Mouse (Mus musculus): ENCODE measurements at regions not wholly inside any gene's neighbourhood (a gene's known extent, or its start where the extent isn't known, plus 50 kb on each side); places are given as distances from the start of the nearest gene placed in this dataset.

DNA sequence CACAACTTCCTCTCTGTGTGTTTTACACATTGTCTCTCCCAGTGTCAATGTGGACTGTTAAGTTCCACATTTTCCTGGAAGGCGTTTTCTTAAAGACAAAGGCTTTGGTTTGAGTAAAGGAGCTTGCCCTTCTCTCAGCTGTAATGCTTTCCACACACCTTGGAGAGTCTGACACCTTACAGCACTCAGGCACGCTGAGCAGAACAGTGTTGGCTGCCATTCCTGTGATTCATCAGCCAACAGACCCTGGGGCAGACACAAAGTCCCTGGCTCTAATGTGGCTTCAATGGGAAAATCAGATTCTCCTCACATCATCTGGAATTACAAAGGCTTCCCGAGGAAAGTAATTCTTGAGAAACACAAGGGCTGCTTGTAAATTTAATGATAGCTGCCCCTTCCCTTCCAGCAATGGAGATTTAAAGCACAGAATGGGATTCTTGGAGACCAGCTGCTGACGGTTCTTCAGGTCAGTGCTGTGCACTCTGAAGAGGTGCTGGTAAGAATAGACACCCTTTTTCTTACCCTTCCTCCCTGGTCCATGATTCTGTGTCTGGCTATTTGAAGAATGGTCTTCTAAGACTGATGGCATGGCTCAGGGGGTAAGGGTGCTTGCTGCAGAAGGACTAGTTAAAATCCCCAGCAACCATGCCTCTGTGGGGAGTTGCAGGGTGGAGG lies 468.4 kb upstream of the Nr2f2 start:
- DNase-seq (ENCODE audit: low read depth), result peak; percentile 27

DNA sequence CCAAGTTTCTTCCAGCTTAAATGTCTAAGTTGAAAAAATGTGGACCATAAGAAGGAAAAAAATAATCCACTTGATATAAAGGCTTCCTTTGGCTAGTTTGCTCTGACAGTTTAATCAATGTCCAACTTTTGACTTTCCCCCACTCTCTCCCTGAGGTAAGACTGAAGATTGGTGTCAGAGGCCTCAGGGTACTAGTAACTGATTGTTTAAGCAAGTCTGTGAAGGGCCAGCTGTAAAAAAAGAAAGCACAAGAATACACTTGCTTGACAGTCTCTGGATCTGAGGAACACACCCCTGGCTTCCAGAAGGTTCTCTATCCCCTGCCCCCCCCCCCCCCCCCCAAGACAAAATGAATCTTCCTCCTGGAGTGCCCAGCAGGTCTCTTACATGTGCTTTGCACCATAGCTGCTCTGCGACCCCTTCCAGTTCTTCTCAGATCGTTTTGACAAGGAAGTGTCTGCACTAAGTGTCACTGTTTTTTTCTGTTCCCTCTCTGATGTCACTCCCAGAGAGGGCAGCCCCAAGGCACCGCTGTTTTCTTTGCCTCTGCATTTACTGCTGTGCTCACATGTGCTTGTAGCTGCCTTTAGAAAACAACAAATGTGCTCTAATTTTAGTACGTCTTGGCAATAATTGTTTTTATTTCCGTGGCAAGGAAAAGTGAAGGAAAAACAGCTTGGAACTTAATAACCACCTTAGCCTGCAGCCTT lies 462.1 kb upstream of the Nr2f2 start:
- DNase-seq (ENCODE audit: low read depth), result no peak

DNA sequence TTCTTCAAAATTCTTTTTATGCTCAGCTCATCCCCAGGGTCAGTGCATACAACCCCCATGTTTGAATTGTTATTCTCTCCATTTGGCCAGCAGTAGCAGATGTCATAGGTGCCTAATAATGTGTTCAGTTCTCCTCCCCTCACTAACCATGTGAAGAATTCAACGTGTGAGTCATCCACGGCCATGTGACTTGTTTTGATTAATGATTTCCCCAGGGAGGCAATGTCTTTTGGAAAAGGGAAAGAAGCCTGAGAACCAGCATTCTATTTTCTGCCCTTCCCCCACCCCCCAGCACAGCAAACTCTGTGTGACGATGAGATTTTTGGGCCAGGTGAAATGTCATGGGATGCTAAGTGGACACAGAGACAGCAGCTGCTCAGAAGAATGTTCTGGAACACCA lies 459.5 kb upstream of the Nr2f2 start:
- DNase-seq (ENCODE audit: low read depth), result no peak

DNA sequence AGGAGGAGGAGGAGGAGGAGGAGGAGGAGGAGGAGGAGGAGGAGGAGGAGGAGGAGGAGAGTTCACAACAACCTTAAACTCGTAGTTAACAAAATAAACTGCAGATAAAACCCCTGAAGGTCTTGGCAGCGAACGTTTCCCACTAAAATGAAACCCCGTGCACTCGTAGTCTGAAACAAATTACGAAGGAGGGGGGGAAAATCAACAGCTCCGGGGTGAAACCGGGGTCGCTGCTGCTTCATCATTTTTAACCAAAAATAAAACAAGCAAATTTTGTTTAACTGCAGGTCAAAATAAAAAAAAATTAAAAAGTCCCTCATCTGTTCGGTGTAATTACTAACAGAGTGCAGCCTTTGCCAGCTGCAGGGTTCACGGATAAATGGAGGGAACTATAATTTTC lies 456.5 kb upstream of the Nr2f2 start:
- DNase-seq (ENCODE audit: low read depth), result no peak

DNA sequence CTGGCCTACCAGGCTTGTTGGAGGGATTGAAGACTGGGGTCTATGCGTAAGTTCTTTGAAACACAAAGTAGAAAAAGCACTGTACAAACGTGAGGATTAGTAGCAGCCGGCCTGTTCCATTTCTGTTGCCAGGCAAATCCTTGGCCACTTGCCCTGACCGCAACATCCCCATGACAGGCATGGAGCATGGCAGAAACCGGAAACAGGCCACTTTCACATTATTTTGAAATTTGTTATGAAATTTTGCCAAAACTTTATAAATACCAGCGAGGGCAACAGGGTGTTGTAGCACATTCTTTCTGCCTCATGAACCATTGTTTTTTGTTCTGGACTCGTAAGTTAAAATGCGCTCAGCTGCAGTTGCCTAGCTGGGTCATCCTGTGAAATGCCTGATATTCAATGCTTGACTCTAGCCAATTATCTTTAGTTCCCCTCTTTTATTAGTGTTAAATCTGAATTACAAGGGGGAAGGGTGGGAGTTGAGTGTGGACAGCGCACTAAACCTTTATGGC lies 455.8 kb upstream of the Nr2f2 start:
- no peak for DNase-seq (ENCODE audit: low read depth)

DNA sequence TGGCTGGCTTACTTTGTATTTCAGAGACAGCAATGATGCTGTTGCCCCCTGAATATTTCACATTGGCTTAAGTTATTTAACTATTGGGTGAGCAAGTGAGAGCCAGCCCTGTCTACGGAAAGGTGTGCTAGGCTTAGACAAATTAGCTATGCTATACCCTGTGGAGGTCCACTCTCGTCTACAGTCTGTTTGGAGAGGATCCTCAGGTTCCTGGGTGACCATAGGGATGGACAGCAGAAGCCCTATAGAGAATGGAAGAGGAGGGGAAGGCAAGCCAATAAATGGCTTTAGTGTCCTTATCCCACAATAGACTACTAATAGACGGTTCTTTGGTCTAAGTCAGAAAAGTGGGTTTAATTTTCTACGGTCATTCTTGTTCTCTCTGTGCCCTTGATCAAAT lies 455.3 kb upstream of the Nr2f2 start:
- no peak for DNase-seq (ENCODE audit: low read depth)

DNA sequence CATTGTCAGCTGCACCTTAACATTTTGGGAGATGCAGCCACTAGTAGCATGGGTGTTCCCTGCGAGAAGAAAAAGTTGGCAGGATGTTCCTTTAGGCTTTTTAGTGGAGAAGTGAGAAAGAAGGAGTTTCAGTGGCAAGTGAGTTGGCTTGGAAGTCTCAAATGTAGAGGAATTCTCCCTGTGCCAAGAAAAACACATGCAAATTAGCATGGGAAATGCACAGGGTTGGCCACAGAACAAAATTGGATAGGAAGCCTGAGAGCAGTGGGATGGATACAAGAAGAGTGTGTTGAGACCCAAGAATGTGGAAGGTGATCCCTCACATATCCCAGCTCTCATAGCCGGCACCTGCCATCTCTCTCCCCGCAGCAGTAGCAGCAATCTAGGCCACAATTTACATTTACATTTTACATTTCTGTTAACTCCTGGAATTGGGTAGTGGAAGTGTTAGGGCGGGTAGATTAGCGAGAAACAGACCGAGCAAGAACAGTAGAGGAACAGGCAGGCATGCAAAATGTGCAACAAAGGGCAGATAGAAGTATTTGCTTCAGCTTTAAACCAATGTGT lies 450.9 kb upstream of the Nr2f2 start:
- no peak for DNase-seq (ENCODE audit: low read depth)

DNA sequence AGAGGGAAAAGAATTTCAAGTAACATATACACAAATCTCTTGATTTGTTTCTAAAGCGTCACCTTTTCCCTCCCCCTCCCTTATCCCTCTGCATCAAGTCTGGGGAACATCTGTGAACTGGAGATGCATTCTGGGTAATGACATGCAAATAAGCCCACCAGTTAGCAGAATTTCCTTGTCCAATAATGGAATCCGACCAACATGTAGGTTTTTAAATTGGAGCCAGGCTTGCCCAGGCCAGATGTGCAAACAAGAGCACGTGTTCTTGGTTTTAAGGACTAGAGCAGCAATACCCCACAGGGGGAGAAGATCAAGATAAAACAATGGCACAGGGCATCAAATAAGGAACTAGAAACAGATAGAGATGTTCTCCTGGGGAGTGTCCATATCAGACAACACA lies 447.9 kb upstream of the Nr2f2 start:
- no peak for DNase-seq (ENCODE audit: low read depth)

DNA sequence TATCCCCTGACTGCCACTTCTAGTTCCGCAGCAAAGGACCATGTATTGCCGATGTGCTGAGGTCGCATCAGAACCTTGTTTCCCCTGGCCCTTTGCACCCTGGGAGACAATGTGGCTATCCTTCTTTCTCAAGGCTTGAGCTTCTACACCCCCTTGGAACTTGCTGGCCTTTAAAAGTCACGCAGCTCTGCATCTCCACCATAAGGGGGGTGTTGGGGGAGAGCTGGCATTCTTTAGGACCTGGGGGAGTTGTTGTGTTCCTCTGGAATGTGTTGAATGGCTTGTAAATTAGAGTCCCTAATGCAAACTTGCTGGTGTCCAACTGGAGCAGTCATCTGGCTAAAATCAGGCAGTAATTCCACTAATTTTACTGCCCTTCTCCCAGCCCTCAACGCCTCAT lies 446.6 kb upstream of the Nr2f2 start:
- no peak for DNase-seq (ENCODE audit: low read depth)

DNA sequence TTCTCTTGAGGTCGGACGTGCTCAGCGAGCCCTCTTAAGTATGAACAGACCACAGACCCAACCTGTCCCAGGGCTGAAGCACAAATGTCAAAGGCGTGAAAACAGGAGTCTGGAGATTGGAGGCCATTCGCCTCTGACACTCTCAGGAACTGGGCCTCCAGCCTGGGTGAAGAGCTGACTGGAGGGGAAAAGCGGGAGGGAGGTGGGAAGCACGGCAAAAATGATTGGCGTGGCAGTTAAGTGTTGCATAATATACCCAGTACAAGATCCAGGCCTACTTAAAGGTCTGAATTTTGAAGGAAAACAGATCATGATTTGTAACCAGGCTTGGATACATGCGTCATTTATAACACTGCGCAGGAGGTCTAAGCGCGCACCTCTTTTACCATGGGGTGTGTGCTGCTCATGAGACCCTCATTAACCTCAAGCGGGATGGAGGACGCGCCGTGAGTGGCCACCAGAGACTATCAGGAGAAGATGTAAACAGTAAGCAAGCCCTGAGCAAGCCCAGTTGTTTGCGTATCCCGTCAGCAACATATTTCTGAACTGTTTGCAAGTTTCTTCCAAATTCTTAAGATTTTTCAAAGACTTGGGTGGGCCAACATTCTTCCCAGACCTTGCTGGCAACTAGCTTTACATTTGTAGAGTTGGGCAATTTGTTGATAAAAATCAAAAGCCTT lies 444.0 kb upstream of the Nr2f2 start:
- no peak for DNase-seq (ENCODE audit: low read depth)

DNA sequence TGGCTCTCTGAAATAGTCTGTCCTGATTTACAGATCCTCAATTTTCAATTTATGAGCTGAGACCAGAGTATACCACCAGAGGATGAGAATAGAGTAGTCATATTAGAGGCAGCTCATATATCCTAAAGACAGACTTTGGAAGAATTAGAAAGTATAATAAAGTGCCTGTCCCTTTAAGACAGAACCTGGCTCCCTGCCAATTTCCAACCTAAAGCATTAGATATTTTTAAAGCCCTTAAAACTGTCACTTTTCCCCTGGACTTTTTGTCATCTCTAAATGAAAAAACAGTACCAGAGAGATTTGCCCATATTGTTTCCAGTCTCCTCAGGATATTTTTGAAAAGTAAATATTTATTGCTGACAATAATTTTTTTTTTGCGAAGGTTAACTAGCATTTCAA lies 437.7 kb upstream of the Nr2f2 start:
- DNase-seq (ENCODE audit: low read depth), result no peak

DNA sequence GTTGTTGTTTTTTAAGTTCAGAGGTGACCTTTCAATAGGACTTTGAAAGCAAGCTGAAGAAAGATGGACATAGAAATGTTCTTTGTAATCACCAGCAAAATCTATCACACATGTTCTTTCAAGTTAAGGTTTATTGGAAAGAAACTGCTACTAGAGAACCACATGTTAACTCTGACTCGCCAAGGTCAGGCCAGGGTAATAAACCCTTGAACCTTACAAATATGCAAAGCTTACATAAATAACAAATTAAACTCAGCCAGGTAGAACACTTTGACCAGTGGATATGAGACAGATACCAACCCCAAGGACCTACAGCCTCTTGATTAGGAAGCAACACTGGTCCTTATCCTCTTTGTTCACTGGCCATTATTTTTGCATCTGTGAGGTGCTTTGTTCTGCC lies 433.4 kb upstream of the Nr2f2 start:
- DNase-seq (ENCODE audit: low read depth), result no peak

DNA sequence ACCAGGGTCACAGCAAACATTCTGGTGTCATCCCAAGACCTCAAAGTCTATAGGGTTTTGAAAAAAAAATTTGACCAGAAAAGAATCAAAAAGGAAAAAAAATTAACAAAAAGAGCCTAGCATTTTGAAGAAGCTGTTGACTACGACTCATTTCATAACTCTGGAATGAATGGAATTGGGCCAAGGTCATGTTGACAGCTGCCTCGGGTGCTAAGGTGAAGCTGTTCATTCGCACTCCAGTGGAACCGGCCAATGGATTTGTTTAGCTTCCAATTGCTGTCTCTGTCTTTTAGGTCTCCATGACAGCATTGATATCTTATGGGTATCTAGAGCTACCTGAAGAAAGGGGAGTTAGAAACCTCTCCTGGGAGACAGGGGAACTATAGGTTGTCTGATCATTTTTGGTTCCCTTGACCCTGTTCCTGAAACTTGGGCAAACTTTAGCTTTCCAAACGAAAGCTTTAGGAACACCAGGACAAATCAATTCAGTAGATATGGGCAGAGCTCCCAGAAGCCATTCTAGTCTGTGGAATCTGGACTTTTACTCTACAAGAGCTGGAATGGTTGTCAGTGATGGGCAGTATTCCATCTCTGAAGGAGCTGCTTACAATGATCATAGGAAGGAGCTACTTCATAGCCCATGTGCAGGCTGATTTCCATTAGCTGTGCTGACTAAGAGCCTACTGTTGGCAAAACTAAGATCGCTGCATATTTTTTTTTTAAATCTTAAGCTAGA lies 432.7 kb upstream of the Nr2f2 start:
- no peak for DNase-seq (ENCODE audit: low read depth)

DNA sequence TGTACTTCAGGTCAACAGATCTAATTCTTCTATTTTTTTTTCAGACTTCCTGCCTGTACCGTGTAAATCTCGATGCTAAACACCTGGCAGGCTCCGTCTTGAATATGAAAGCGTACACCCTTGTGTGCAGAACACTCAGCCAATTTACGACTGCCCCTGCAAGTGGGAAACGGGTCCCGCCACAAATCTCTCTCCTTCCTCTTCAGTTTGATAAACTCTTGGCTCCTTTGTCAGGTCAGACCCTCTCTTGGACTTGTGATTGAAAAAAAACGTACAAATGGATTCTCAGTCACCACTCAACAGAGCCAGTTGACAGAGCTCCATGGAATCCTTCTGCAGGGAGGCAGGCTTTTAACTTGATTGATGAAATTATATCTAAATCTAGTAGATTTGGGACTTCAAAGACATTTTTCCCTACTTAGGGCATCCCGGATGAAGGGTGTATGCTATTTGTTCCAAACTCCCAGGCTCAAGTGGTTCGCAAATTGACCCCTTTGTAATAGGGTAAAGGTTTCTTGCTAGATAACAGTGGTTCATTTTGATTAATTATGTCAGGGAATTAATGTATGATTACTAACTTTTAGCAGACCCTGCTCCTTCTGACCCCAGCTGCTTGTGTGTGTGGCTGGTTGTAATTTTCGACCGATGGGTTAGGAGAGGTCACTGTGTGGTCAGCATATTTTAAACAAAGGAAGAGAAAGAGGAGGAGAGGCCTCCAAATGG lies 429.7 kb upstream of the Nr2f2 start:
- no peak for DNase-seq (ENCODE audit: low read depth)

DNA sequence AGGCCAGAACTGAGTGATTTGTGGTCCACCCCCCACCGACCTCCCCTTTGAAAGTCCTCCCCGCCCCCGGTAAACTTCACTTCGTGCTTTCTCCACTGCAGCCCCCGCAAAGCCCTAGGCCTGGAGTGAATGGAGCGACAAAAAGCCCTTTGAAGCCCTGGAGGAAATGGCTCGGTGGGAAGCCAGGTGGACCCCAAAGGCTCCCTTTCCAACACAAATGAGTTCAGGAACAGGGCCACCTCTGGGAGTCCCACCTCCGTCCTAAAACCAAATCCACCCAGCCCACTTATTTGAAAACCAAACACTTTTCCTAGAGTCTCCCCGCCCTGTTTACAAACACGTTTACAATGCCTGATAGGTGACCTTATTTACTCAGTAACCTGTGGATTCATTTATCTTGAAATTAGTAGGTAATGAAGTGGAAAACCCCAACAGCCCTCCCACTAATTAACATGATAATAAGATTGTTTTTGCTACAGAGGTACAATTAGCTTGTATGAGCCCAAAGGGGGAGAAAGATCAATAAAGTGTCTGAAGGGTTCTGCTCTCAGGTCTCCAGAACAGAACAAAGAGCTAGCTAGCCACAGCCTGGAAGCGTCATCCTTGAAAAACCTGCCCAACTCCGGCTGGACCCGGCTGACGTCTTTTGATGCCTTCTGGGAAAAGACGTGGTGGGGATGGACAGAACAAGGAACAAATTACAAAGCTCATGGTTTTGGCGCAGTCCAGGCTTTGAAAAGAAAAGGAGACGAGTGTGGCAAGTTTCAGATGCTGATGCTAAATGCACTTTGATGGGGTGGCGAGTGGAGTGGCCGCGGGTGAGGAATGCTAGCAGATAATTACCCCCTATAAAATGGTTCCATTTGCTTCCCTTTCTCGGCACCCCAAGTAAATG lies 422.6 kb upstream of the Nr2f2 start:
- no peak for DNase-seq (ENCODE audit: low read depth)

DNA sequence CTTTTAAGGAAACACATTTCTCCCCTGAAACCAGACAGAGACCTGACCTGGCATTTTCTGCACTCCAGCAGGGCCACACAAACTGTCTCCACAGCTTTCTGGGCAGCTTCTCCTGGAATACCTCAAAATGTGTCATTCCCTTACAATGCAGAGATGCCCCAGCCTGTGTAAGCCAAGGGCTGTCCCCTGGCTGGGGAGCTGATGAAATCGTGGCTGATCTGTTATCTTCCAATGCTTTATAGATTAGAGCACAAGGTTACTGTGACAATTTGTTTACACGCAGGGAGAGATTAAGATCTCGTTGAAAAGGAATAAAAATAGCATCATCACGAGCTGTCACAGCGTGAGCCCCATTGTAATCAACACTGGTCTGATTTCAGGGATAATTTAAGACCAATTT lies 421.4 kb upstream of the Nr2f2 start:
- no peak for DNase-seq (ENCODE audit: low read depth)

DNA sequence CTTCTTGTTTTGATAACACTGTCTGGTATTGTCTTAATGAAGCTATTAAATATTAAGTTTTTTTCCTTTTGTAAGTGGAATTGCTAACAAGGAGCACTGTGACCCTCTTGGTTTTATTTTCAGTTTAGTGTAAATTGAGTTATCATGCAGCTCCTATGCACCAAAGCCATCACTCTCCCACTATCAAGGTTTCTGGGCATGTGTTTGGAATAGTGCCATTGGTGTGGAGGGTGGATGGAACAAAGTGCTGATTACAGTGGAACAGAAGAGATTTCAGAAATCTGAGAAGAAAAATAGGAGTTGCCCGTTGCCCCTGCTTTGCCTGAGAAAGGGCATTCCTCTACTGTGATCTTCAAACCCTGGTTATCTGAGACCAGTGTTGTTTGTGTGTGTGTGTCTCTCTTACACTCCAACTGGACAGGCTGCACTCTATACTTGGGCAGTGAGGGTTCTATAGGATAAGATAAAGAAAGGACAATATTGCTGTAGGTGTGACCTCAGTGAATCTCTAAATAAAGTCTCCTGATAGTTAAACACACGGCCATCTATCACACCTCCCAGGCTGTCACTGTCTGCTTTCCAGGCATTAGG lies 414.3 kb upstream of the Nr2f2 start:
- no peak for DNase-seq (ENCODE audit: low read depth)

DNA sequence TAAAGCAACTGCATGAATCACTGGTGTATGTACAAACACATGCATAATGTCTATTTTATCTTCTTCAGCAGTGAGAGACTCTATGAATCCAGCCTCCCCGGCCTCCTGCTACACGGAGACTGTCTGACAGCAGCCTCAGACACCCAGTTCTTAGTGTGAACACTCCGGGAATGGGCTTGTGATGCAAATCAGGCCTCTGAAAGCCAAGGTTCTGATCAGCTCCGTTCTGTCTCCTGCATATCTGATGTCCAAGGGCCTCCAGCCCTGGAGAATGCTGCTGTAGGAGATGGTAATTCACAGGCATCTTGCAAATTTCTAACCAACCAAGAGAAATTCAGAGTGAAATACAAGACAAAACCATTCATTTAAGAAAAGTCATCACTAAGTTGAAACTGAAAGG lies 411.2 kb upstream of the Nr2f2 start:
- DNase-seq (ENCODE audit: low read depth), result no peak

DNA sequence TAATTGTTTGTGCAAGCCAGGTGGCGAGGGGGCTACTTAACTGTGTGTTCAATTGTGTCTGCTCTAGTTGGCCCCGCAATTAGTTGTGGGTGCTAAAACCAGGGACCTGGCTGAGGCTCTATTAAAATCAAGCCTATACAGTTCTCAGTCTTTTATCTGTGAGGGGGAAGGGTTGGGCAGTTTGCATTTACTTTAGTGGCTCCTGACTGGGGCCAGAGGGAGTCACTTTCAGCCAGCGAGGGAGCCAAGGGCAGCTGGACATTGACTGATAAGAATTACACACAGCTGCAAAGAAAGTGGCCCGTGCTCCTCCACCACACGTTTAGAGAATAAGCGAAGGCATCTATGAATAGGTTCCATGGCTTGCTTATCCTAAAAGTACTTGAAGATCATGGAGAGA lies 403.1 kb upstream of the Nr2f2 start:
- DNase-seq (ENCODE audit: low read depth), result no peak

DNA sequence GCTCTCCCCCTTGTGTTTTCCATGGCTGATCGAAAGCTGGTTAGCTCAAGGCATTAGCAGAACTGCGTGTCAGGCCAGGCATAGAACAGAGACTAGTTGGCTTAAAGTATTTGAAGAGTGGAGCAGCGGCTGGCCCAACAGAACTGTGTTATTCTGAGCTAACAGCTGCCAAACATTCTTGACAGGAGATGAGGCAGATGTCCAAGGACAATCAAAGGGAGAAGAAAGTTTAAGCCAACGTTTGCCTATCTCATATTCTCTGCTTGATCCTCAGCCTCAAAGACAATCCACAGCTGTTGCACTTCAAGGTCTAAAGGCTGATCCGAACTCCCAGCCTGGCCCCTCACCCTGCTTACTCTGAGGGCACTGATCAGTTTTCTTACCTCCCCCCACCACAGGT lies 401.2 kb upstream of the Nr2f2 start:
- no peak for DNase-seq (ENCODE audit: low read depth)

Data from gonadal fat pad, adult 2 months (tissue).